Mouse (Mus musculus) lung, adult 18-20 months (tissue): ENCODE measurements around the gene Emilin3.

Experiments
- DNase-seq, 2 experiments: peaks; one replicate each; pipeline ENCODE4 v3.0.0; 2022; ENCODE audit warnings: mixed read lengths in 2 of 2

Emilin3 gene

DNA sequence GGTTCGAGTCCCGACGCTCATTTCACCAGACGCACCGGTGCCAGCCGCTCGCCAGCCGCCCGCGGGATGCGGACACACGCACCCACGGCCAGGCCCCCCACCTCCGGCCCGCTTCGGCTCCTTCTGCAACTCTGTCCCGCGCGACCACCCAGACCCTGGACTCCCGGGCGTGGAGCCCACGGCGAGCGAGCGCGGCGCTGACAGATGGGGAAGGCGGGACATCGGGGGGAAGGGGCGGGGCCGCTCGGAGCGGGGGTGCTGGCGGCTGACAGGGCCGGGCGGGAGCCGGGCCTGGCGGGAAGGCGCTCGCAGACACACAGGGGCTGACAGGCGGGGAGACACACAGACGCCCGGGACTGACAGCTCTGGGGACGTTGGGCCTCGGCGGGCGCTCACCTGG, 39.7 kb downstream of the Emilin3 start:
- peak; percentile 72 to 73 for DNase-seq

DNA sequence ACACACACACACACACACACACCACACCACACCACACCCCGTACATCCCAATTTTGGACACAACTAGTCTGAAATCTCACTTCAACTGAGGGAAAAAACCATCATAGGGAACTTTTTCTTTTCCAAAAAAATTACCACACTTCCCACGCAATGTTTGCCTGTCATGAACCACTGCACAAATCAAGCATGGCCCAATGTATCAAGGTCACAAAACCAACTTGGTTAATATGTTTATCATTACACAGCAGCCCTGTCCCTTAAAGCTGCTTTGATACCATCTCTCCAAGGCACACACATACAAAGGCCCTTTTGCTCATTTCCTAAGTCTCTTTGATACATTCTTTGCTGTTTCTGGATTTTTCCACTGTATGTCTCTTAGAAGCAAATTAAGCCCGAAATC, 40.8 kb downstream of the Emilin3 start:
- DNase-seq = no peak

DNA sequence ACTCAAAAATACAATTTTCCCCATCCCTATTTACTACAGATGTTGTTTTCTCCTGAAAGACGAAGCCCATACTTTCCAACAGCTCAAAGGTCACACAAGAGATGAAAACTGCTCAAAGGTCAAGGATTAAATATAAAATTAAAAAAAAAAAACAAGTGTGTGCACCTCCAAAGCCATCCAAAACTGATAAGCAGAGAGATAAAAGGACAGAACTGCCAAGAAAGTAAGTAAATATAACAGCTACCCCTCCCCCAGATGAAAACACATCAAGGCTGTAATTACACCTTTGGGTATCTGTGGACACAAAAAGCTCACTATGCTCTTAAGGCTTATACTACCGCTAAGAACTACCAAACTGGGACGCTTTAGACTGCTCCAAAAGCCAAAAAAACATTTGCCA, 42.7 kb downstream of the Emilin3 start:
- DNase-seq = no peak

DNA sequence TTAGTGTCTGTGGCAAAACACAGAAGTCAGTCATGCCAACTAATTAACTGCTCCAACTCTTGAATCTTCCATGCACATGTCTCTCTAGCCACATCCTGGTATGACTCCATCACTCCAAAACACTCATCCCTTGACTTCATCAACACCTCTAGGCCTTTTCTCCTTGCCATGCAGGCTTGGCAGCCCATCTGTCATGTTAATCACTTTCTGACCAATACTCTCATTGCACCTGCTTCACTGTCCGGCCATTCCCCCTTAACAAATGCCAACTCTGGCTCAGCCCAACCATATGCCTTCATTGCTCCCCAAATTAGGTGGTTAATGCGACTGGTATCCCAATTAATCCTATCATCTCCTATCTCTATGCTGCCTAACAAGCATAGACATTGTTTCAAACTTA, 46.9 kb downstream of the Emilin3 start:
- no peak for DNase-seq

DNA sequence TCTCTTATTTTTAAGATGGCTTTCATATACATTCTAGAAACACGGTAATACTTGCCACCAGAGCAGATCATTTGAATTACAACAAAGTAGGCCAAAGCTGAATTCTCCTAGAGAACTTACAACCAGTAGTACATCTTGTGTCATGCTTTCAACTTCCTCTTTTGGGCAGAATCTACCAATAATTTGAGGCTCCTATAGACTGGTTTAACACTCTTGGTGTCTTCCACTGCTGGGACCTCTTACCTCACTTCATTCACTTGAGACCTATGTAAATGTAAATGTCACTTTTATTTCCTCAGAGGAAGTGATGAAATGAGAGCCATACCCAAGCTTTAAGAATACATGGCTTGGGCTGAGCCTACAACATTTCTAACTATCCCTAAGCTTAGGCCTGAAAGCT, 48.0 kb downstream of the Emilin3 start:
- no peak for DNase-seq

DNA sequence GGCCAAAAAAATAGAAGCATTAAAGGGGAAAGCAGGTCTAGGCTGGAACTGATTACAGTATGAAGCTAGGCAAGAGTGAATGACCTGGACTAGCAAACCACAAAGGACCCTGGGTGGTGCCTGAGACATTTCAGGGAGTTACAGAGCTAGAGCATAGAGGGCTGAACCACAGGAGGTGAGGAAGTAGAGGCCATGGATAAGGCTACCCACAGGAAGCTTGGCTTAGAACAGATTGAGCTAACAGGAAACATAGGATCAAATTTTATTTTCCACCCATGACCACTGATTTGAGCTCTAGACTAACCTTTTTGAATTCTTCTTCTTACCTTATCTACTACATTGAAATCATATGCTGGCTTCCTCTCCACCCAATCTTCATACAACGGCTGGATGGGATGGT, 51.8 kb downstream of the Emilin3 start:
- DNase-seq = no peak
